Mouse (Mus musculus) small intestine, adult 2 months (tissue): ENCODE results near the gene Mip. TPM values are rescaled to one million over a fixed set of nuclear protein-coding genes. Genes with fewer than 3 reads are reported as not detected.
A peak's percentile ranks its signal among the peaks of the same experiment; 100 is the strongest.
"Not testable (repeated sequence)": the region's sequence is repeated elsewhere in the genome, so short reads cannot be mapped to it uniquely, and the experiment has no call there.

Experiments
- H3K27ac ChIP-seq: fragments of 200-500 bp; 2 replicates; pipeline ENCODE4 v1.5.1; 2012; ENCODE audit warnings: low read depth, low read length, control low read depth, inconsistent platforms; ENCODE audit not compliant: insufficient read depth
- H3K27me3 ChIP-seq: fragments of 200-500 bp; 2 replicates; pipeline ENCODE4 v1.6.1; 2012; ENCODE audit warnings: mild to moderate bottlenecking, moderate library complexity, low read length, inconsistent platforms; ENCODE audit not compliant: control insufficient read depth, insufficient read depth
- H3K36me3 ChIP-seq: fragments of 200-500 bp; 2 replicates; pipeline ENCODE4 v1.6.1; 2012; ENCODE audit warnings: mild to moderate bottlenecking, low read length, control low read depth, inconsistent platforms; ENCODE audit not compliant: control insufficient read depth, insufficient read depth
- H3K4me1 ChIP-seq: fragments of 200-500 bp; 2 replicates; pipeline ENCODE4 v1.6.1; 2012; ENCODE audit warnings: low read length, inconsistent platforms, mixed read lengths; ENCODE audit not compliant: control insufficient read depth, insufficient read depth, insufficient read length
- H3K4me3 ChIP-seq: fragments of 200-500 bp; 2 replicates; pipeline ENCODE4 v1.5.1; 2012; ENCODE audit warnings: low read depth, mild to moderate bottlenecking, control low read depth, inconsistent platforms, low read length, moderate library complexity
- CTCF ChIP-seq: fragments of 200-500 bp; IDR thresholded peaks from 2 replicates; pipeline ENCODE4 v1.5.1; 2012; ENCODE audit warnings: low read depth, mild to moderate bottlenecking, control low read depth, inconsistent platforms, low read length, moderate library complexity, mixed read lengths; ENCODE audit not compliant: insufficient replicate concordance, insufficient read length; ENCODE audit errors: extremely low read depth
- POLR2A ChIP-seq: fragments of 200-500 bp; IDR thresholded peaks from 2 replicates; pipeline ENCODE4 v1.6.1; 2012; ENCODE audit warnings: low read depth, mild to moderate bottlenecking, control low read depth, inconsistent platforms, low read length, moderate library complexity
- WGBS: fragments of 180-500 bp; shearing (Covaris S2); methylation state at CpG from one replicate; pipeline ENCODE4 v1.1.7; 2018; 5-methylcytosine and 5-hydroxymethylcytosine counted together
- polyA plus RNA-seq: library from polyadenylated mRNA; depleted of rRNA; stranded (reverse); fragments of >200 nt; gene quantifications from 2 replicates; pipeline ENCODE4 v1.2.3, GENCODE M21; 2012

Mip gene
- polyA plus RNA-seq, 1 experiment: not detected

DNA sequence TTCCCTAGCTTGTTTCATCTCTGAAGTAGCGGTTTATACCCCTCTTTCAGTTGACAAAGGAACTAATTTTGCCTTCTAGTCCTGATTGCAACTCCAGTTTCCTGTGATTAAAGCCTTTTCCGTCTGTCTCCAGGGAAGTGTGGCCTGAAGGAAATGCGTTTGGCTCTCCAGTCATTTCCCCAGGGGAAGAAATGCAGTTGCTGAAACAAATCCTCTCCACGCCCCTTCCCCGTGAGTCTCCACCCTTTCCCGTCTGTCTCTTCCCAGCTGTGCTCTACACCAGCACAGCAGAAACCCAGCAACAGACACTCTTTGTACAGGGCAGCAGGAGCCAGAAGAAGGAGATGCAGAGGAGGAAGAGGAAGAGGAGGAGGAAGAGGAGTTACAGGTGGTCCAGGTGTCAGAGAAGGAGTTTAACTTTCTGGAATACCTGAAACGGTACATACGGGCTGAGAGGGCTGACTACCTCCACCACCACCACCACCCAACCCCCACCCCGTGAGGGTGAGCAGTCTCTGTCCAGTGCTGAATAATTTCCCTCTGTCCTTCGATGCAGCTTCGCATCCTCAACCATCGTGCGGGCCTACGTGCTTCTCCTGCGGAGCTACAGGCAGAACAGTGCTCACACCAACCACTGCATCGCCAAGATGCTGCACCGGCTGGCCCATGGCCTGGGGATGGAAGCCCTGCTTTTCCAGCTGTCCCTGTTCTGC lies 21.5 kb downstream of the Mip start:
- Histone ChIP-seq H3K36me3 (peaks cover 13% of the 10 kb centered on the region), H3K4me3 (peak overlapping the region; percentile 36), H3K27me3 (no peaks in the 10 kb centered on the region), H3K27ac (peak overlapping the region; percentile 44; the same call in 1 of the 2 replicates), H3K4me1 (no peaks in the 10 kb centered on the region)
- TF ChIP-seq POLR2A: no peak
- WGBS: 82% methylated on average over 17 of the region's 17 CpGs

DNA sequence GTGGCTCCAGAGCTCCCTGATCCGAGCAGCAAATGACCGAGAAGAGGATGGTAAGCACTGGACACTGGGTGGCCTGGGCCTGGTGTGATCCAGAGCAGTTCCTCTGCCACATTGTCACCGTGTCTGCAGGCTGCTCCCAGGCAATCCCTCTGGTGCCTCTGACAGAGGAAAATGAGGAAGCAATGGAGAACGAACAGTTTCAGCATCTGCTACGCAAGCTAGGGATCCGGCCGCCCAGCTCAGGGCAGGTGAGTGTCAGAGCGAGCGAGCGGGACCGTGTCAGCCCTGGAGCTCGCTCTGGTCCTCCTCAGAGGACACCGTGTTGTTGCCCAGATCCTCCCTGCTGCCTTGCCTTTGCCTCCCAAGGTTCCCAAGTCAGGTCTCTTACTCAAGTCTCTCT lies 24.9 kb downstream of the Mip start:
- Histone ChIP-seq H3K27ac (no peak overlapping the region), H3K36me3 (peaks cover 15% of the 10 kb centered on the region), H3K27me3 (no peaks in the 10 kb centered on the region), H3K4me3 (no peak overlapping the region), H3K4me1 (no peaks in the 10 kb centered on the region)
- TF ChIP-seq CTCF (no peak), POLR2A (no peak)
- WGBS: 94% methylated on average over 13 of the region's 13 CpGs

DNA sequence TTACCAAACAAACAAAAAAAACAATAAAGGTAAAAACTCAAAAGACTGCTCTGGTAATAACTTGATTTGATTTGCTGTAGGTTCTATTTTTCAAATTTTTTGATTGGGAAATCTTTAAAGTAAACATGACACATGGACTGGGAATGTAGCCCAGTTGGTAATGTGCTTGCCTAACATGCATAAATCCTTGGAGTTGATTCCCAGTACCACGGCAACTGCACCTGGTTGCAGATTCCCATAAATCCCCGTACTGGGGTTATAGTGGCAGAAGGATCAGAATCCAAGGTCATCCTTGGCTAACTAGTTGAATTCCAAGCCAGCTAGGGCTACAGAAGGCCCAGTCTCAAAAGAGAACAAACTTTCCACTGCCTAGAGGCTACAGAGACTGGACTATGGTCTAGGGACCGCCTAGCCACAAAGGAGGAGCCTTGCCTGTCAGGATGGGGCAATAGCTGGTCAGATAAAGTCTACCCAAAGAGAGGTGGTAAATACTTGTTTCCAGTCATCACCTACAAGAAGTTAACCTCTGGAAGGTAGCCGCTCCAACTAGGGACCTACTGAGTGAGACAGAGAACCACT lies 28.1 kb downstream of the Mip start, which contains the start of gene Apon:
Gene Apon (plus strand): TSS at position 420 of the 579 bp plus-strand sequence.
- no peak within 1 kb of the TSS for H3K27ac ChIP-seq

DNA sequence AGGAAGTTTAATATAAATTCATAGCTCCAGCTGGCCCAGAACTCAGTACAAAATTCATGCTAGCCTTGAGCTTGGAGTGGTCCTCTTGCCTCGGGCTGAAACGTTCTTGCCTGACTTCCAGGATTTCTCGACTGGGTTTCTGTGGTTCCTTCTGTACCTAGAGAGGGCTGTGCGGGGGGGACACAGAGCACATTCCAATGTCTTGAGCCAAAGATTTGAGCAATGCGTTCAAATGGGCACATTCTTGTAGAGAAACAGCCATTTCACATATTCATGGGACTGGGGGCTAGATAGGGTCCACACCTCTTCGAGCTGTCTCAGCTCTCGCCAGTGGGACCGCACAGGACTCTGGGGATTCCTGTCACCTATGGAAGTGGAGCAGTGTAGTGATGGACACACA lies 30.3 kb downstream of the Mip start:
- Histone ChIP-seq H3K27ac (no peak overlapping the region), H3K27me3 (no peaks in the 10 kb centered on the region)
- TF ChIP-seq CTCF (no peak), POLR2A (no peak)

More for the DNA sequence above, 28.1 kb downstream of the Mip start, which contains the start of gene Apon:
- 50% methylated on average over 4 of the region's 4 CpGs for WGBS
- H3K36me3 ChIP-seq: peaks cover 15% of the 10 kb centered on the region
- H3K4me1 ChIP-seq: no peaks in the 10 kb centered on the region
- H3K4me3 ChIP-seq: no peak within 1 kb of the TSS
- TF ChIP-seq CTCF (no peak), POLR2A (no peak)
- no peaks in the 10 kb centered on the region for H3K27me3 ChIP-seq

GRCm38 (mm10) chr10:128256328-128256727 lies 30.7 kb downstream of the Mip start:
- TF ChIP-seq POLR2A: no peak
- no peak for TF ChIP-seq CTCF
- no peak overlapping the region for H3K27ac ChIP-seq
- H3K4me1 ChIP-seq: no peaks in the 10 kb centered on the region
- H3K4me3 ChIP-seq: no peak overlapping the region
- 78% methylated on average over 8 of the region's 8 CpGs for whole genome bisulfite sequencing
- no peaks in the 10 kb centered on the region for H3K27me3 ChIP-seq
- 0 out of 2 replicates have a peak, but pooled peaks cover 7% of the 10 kb centered on the region for H3K36me3 ChIP-seq

More for the DNA sequence above, 30.3 kb downstream of the Mip start:
- H3K4me1 ChIP-seq: no peaks in the 10 kb centered on the region
- no peak overlapping the region for H3K4me3 ChIP-seq
- H3K36me3 ChIP-seq: 0 out of 2 replicates have a peak, but pooled peaks cover 7% of the 10 kb centered on the region
- 88% methylated on average over 8 of the region's 8 CpGs for WGBS

DNA sequence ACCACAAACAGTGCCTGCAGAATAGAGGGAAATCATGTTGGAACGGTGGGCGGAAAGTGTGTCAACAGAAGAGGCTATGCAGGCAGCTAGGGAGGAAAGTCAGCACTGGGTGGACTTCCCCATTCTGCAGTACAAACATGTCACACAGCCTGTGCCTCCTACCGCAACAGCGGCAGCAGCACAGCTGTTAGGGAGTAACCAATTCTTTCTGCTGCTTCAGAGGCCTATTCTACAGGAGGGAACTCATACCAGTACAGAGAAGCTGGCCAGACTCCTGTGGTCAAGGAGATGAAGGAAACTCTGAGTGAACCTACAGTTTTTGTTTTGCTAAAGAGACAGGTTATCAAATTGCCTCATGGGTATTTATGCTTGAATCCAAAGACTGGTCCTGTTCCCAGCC lies 33.3 kb downstream of the Mip start:
- Histone ChIP-seq H3K36me3 (no peaks in the 10 kb centered on the region), H3K27ac (peak overlapping the region; percentile 40; the same call in 1 of the 2 replicates), H3K27me3 (no peaks in the 10 kb centered on the region), H3K4me3 (no peak overlapping the region), H3K4me1 (no peaks in the 10 kb centered on the region)
- 67% methylated on average over 4 of the region's 4 CpGs for WGBS
- no peak for TF ChIP-seq POLR2A
- no peak for TF ChIP-seq CTCF

GRCm38 (mm10) chr10:128259946-128260345 lies 34.3 kb downstream of the Mip start:
- Histone ChIP-seq H3K27ac (no peak overlapping the region), H3K27me3 (no peaks in the 10 kb centered on the region), H3K4me1 (no peaks in the 10 kb centered on the region), H3K36me3 (no peaks in the 10 kb centered on the region), H3K4me3 (no peak overlapping the region)
- TF ChIP-seq POLR2A: no peak
- no peak for TF ChIP-seq CTCF
- 82% methylated on average over 5 of the region's 5 CpGs for WGBS

- WGBS: 82% methylated on average over 7 of the region's 7 CpGs
- H3K27me3 ChIP-seq, H3K4me1 ChIP-seq, H3K36me3 ChIP-seq, H3K4me3 ChIP-seq, H3K27ac ChIP-seq: not testable (repeated sequence)
Observed at GRCm38 (mm10) chr10:128260376-128260775, 34.7 kb downstream of the Mip start.
